Mouse (Mus musculus) kidney, embryonic 14.5 days (tissue): ENCODE results near the gene P2rx7. TPM values are rescaled to one million over a fixed set of nuclear protein-coding genes. Genes with fewer than 3 reads are reported as not detected.
"Not testable (repeated sequence)": the region's sequence is repeated elsewhere in the genome, so short reads cannot be mapped to it uniquely, and the experiment has no call there.

ENCODE experiments used
- ATAC-seq: fragments of 200-750 bp; cut with Nextera tagmentation; 2 replicates; pipeline ENCODE4 v1.8.0; 2017; ENCODE audit warnings: moderate number of reproducible peaks, mild to moderate bottlenecking, moderate TSS enrichment, moderate library complexity; ENCODE audit not compliant: low FRiP score, low TSS enrichment
- H3K27ac ChIP-seq: fragments of 300-500 bp; sonication (generic); 2 replicates; pipeline ENCODE4 v1.5.1; 2014; ENCODE audit warnings: low read depth, mild to moderate bottlenecking, low read length, moderate library complexity, mixed read lengths
- H3K27me3 ChIP-seq: fragments of 300-500 bp; sonication (generic); 2 replicates; pipeline ENCODE4 v1.6.1; 2014; ENCODE audit warnings: mild to moderate bottlenecking, low read length; ENCODE audit not compliant: control insufficient read depth, insufficient read depth
- H3K36me3 ChIP-seq: fragments of 300-500 bp; sonication (generic); 2 replicates; pipeline ENCODE4 v1.6.1; 2014; ENCODE audit warnings: low read length, mixed read lengths; ENCODE audit not compliant: control insufficient read depth, insufficient read depth
- H3K4me1 ChIP-seq: fragments of 300-500 bp; sonication (generic); 2 replicates; pipeline ENCODE4 v1.6.1; 2014; ENCODE audit warnings: low read length, mixed read lengths; ENCODE audit not compliant: control insufficient read depth, insufficient read depth
- H3K4me2 ChIP-seq: fragments of 300-500 bp; sonication (generic); replicated peaks from 2 replicates; pipeline ENCODE4 v1.6.1; 2014; ENCODE audit warnings: low read depth, mild to moderate bottlenecking, low read length
- H3K4me3 ChIP-seq: fragments of 300-500 bp; sonication (generic); 2 replicates; pipeline ENCODE4 v1.5.1; 2014; ENCODE audit warnings: mild to moderate bottlenecking, low read length
- H3K9ac ChIP-seq: fragments of 300-500 bp; sonication (generic); 2 replicates; pipeline ENCODE4 v1.6.1; 2014; ENCODE audit warnings: low read depth, mild to moderate bottlenecking, low read length, moderate library complexity
- H3K9me3 ChIP-seq: fragments of 300-500 bp; sonication (generic); 2 replicates; pipeline ENCODE4 v1.6.1; 2016; ENCODE audit warnings: low read length; ENCODE audit not compliant: control insufficient read depth
- WGBS: fragments of 180-500 bp; shearing (Covaris S2); extraction: QIAGEN DNeasy Blood & Tissue Kit; methylation state at CpG from one replicate; pipeline ENCODE4 v1.1.7; 2014; 5-methylcytosine and 5-hydroxymethylcytosine counted together
- polyA plus RNA-seq: library from polyadenylated mRNA; unstranded; fragments of >200 nt; fragmentation: Nextera tagmentation; extraction: Ambion mirVana; gene quantifications from 2 replicates; pipeline ENCODE4 v1.2.1, GENCODE M21; 2014

The P2rx7 gene
- polyA plus RNA-seq, 1 experiment from 2014 or later: 1.1 TPM

DNA sequence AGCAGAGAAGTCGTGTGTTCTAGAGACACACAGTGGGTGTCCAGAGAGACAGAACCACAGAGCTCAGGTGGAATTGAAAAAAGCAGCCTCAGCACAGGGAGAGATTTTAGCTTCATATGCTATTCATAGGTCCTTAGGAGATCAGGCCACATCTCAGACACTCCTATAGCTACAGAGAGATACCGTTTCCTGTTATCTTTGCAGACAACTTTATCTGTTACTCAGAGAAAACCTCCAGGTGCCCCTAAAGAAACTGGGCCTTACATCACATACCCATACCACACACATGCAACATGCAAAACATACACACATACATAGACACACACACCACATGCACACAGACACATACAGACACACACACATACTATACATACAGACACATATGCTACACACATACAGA, 5.4 kb upstream of the P2rx7 start:
- Histone ChIP-seq H3K4me3 (no peak overlapping the region), H3K27me3 (no peaks in the 10 kb centered on the region), H3K9ac (no peak overlapping the region), H3K4me2 (no peak overlapping the region), H3K36me3 (no peaks in the 10 kb centered on the region), H3K4me1 (0 out of 2 replicates have a peak, but pooled peaks cover 3% of the 10 kb centered on the region), H3K27ac (no peak overlapping the region), H3K9me3 (no peaks in the 10 kb centered on the region)
- no peak for ATAC-seq
- WGBS: 85% methylated on average over 2 of the region's 2 CpGs

GRCm38 (mm10) chr5:122639517-122639916, 4.2 kb upstream of the P2rx7 start:
- no peak overlapping the region for H3K27ac ChIP-seq
- H3K4me1 ChIP-seq: 0 out of 2 replicates have a peak, but pooled peaks cover 3% of the 10 kb centered on the region
- no peaks in the 10 kb centered on the region for H3K9me3 ChIP-seq
- no peaks in the 10 kb centered on the region for H3K27me3 ChIP-seq
- no peak overlapping the region for H3K9ac ChIP-seq
- H3K4me2 ChIP-seq: no peak overlapping the region
- no peaks in the 10 kb centered on the region for H3K36me3 ChIP-seq
- no peak overlapping the region for H3K4me3 ChIP-seq
- ATAC-seq: no peak
- 97% methylated on average over 4 of the region's 4 CpGs for WGBS

GRCm38 (mm10) chr5:122639986-122640385, 3.7 kb upstream of the P2rx7 start:
- no peak for ATAC-seq
- Histone ChIP-seq H3K27ac (no peak overlapping the region), H3K36me3 (no peaks in the 10 kb centered on the region), H3K4me3 (no peak overlapping the region), H3K9ac (no peak overlapping the region), H3K9me3 (no peaks in the 10 kb centered on the region), H3K27me3 (no peaks in the 10 kb centered on the region), H3K4me1 (0 out of 2 replicates have a peak, but pooled peaks cover 3% of the 10 kb centered on the region), H3K4me2 (no peak overlapping the region)
- 84% methylated on average over 5 of the region's 5 CpGs for WGBS

GRCm38 (mm10) chr5:122644111-122644607, 448 bp downstream of the P2rx7 start:
- Histone ChIP-seq H3K4me2 (no peak overlapping the region), H3K4me3 (no peak overlapping the region), H3K9ac (no peak overlapping the region), H3K27ac (no peak overlapping the region), H3K4me1 (no peaks in the 10 kb centered on the region), H3K36me3 (no peaks in the 10 kb centered on the region), H3K9me3 (no peaks in the 10 kb centered on the region), H3K27me3 (no peaks in the 10 kb centered on the region)
- 68% methylated on average over 15 of the region's 15 CpGs for WGBS
- ATAC-seq: no peak

DNA sequence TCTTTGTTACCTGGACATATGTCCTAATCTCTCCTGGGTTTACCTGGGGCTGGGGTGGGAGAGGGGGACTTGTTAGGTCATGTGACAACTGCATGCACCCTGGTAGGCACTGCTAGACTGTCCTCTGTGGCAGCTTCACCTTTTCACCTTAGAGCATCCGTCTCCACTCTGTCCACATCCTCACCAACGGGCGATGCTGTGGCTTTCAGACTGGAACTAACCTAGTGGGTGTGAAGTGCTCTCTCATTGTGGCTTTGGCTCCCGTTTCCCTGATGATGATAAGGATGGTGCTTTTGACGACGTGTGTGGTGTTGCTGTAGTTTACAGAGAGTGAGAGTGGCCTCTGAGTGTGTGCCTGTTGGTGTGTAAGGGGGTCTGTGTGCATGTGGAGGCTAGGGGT, 1.6 kb downstream of the P2rx7 start:
- H3K4me3 ChIP-seq: no peak overlapping the region; the same call in 1 of the 2 replicates
- H3K9ac ChIP-seq: no peak overlapping the region
- no peak overlapping the region for H3K27ac ChIP-seq
- H3K4me2 ChIP-seq: no peak overlapping the region
- H3K36me3 ChIP-seq: no peaks in the 10 kb centered on the region
- no peak for ATAC-seq
- no peaks in the 10 kb centered on the region for H3K9me3 ChIP-seq
- no peaks in the 10 kb centered on the region for H3K4me1 ChIP-seq
- WGBS: 83% methylated on average over 6 of the region's 6 CpGs
- H3K27me3 ChIP-seq: no peaks in the 10 kb centered on the region

DNA sequence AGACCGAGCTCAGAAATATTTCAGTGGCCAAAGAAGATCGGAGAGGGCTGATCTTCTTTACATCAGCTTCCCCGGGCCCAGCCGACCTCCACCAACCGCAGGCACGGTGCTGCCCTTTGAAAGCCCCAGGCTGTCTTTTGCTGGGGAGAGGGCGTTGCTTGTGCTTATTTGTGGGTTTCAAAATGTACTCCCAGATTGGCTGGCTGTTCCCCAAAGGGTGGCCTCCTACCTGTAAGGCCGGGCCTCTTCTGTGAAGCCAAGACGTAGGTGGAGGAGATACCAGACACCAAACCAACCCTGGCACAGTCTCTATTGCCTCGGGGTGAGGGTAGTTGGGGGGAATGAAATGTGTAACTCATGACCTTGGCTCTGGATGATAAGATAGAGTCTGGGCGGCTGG, 2.3 kb downstream of the P2rx7 start:
- WGBS: 86% methylated on average over 11 of the region's 11 CpGs
- Histone ChIP-seq H3K36me3 (no peaks in the 10 kb centered on the region), H3K27ac (no peak overlapping the region), H3K27me3 (no peaks in the 10 kb centered on the region), H3K9me3 (no peaks in the 10 kb centered on the region), H3K9ac (no peak overlapping the region), H3K4me1 (no peaks in the 10 kb centered on the region), H3K4me3 (no peak overlapping the region), H3K4me2 (no peak overlapping the region)
- no peak for ATAC-seq

- H3K4me3 ChIP-seq: no peak overlapping the region
- 77% methylated on average over 9 of the region's 9 CpGs for WGBS
- no peak overlapping the region for H3K27ac ChIP-seq
- H3K9ac ChIP-seq: no peak overlapping the region
- no peaks in the 10 kb centered on the region for H3K9me3 ChIP-seq
- H3K36me3 ChIP-seq: no peaks in the 10 kb centered on the region
- no peaks in the 10 kb centered on the region for H3K27me3 ChIP-seq
- no peaks in the 10 kb centered on the region for H3K4me1 ChIP-seq
- H3K4me2 ChIP-seq: no peak overlapping the region
- no peak for ATAC-seq
These were observed 3.7 kb downstream of the P2rx7 start for GRCm38 (mm10) chr5:122647256-122647924.

- H3K27me3 ChIP-seq, ATAC-seq, H3K4me2 ChIP-seq, H3K9ac ChIP-seq, H3K4me1 ChIP-seq, H3K4me3 ChIP-seq, H3K36me3 ChIP-seq, H3K9me3 ChIP-seq, H3K27ac ChIP-seq: not testable (repeated sequence)
- WGBS: 94% methylated on average over 14 of the region's 14 CpGs
These were observed 4.3 kb downstream of the P2rx7 start for GRCm38 (mm10) chr5:122647952-122648374.

DNA sequence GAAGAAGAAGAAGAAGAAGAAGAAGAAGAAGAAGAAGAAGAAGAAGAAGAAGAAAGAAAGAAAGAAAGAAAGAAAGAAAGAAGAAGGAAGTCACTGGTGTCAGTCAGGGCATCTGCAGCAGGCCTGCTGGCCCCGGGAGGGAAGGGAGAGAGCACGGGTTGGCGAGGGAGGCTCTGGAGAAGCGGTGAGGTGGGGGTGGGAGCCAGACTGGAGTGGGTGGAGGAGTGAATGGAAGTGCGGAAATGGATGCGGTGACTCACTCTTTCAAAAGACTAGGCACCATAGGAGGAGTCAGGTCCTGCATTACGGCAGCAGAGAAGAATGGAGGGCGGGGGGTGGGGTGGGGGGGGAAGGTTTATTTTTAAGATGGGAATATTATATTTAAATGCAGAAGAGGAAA, 5.6 kb downstream of the P2rx7 start:
- H3K36me3 ChIP-seq: no peaks in the 10 kb centered on the region
- H3K4me3 ChIP-seq: no peak overlapping the region
- H3K27ac ChIP-seq: no peak overlapping the region
- no peak overlapping the region for H3K9ac ChIP-seq
- H3K4me2 ChIP-seq: no peak overlapping the region
- H3K9me3 ChIP-seq: no peaks in the 10 kb centered on the region
- WGBS: 81% methylated on average over 8 of the region's 8 CpGs
- H3K27me3 ChIP-seq: no peaks in the 10 kb centered on the region
- peaks cover 9% of the 10 kb centered on the region; the same call in 1 of the 2 replicates for H3K4me1 ChIP-seq
- no peak for ATAC-seq
